ENCODE assay signal across 7 mouse cellular contexts in the genomic region with DNA sequence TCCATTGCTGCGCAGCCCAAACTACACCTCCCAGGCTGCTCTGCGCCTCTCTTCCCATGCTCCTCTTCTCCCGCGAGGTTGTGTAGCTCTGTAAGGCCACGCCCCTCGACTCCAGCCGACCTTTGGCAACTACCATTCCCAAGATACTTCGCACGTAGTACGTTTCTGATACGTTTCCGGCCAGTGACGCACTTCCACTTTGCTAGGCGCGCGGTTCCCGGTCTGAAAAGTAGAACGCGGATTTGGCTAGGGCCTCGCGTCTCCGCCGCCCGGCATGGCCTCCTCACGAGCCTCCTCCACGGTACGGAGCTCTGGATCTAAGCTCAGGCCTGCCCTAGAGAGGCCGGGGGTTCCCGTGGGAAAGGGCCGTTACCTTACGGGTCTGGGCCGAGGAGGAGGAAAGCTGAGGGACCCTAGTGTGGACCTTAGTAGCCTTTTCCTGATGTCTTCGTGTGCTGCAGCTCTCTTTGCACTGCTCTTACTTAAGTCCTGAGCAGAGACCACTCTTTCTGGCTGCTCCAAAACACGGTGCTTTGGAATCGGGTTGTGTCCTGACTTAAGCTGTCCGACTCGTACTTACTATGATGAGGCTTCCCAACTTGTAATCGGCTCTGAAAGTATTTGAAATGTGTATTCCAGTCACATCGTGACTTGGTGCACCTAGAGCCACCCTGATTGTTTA. TPM values are rescaled to one million over a fixed set of nuclear protein-coding genes. Genes with fewer than 3 reads are reported as not detected.
DNase-seq lines count a peak whose midpoint lies in the region; ATAC-seq lines count a peak whose summit lies in the region.

Gene Cdc26 (minus strand): TSS at position 42 of the 682 bp plus-strand sequence.
Gene Prpf4 (plus strand): TSS at position 197 of the 682 bp plus-strand sequence.

- H3K9ac ChIP-seq in intestine, embryonic 16.5 days (ENCODE audit: low read depth, low read length), result peak within 1 kb of the TSS; percentile 90
- H3K9ac ChIP-seq in midbrain, embryonic 11.5 days (ENCODE audit: low read length), result peak within 1 kb of the TSS; percentile 91

- intact Hi-C loops in left cerebral cortex, postnatal 36 days (cut with DNase I), result loop anchor here (2.0 to 5.0 kb wide), 3 partner anchors 48 to 201 kb away; partner anchors contain the start of genes Fkbp15, Hdhd3 and Slc31a1

- under 1% methylated on average over 39 of the region's 39 CpGs for WGBS in intestine, embryonic 16.5 days
- WGBS in midbrain, embryonic 11.5 days, result under 1% methylated on average over 39 of the region's 39 CpGs

- DNase-seq in adrenal gland, adult 8-10 months, result peak; percentile 99
- peak; percentile 94 for DNase-seq in embryo, embryonic 9.5 days (ENCODE audit: extremely low spot score)
- peak; percentile 85 to 97 for DNase-seq in gastrocnemius, postnatal 4 days (ENCODE audit: low spot score in 2 of 2)
- peak; percentile 96 to 98 for DNase-seq in left cerebral cortex, postnatal 36 days (ENCODE audit: low spot score in 2 of 2)
- peak; percentile 99 for DNase-seq in midbrain, embryonic 11.5 days (ENCODE audit: low spot score, missing footprints)
- DNase-seq in skeletal muscle tissue, adult 2 months (ENCODE audit: low read depth, low spot score), result peak; percentile 97

- H3K4me2 ChIP-seq in intestine, embryonic 16.5 days (ENCODE audit: low read depth, low read length), result peak within 1 kb of the TSS; percentile 79
- peak within 1 kb of the TSS; percentile 75 for H3K4me2 ChIP-seq in midbrain, embryonic 11.5 days

- peak within 1 kb of the TSS; percentile 70 for H3K4me3 ChIP-seq in intestine, embryonic 16.5 days (ENCODE audit: low read length)
- peak within 1 kb of the TSS; percentile 76 for H3K4me3 ChIP-seq in midbrain, embryonic 11.5 days (ENCODE audit: low read depth, low read length)

- peak; percentile 99 for ATAC-seq in intestine, embryonic 16.5 days
- ATAC-seq in midbrain, embryonic 11.5 days (ENCODE audit: low FRiP score), result peak; percentile 99

- peaks cover 18% of the 10 kb centered on the region for H3K4me1 ChIP-seq in intestine, embryonic 16.5 days (ENCODE audit: control insufficient read depth, insufficient read depth, low read length)
- peaks cover 13% of the 10 kb centered on the region for H3K4me1 ChIP-seq in midbrain, embryonic 11.5 days (ENCODE audit: control insufficient read depth, insufficient read depth, low read length)

- no peaks in the 10 kb centered on the region for H3K9me3 ChIP-seq in intestine, embryonic 16.5 days (ENCODE audit: control insufficient read depth, low read length)
- H3K9me3 ChIP-seq in midbrain, embryonic 11.5 days (ENCODE audit: control insufficient read depth, low read length), result no peaks in the 10 kb centered on the region

- peaks cover 8% of the 10 kb centered on the region for H3K36me3 ChIP-seq in intestine, embryonic 16.5 days (ENCODE audit: control insufficient read depth, insufficient read depth, low read length)
- peaks cover 4% of the 10 kb centered on the region; the same call in 1 of the 2 replicates for H3K36me3 ChIP-seq in midbrain, embryonic 11.5 days (ENCODE audit: control insufficient read depth, insufficient read depth, low read length)

- H3K27ac ChIP-seq in intestine, embryonic 16.5 days (ENCODE audit: low read length), result peak within 1 kb of the TSS; percentile 88
- peak within 1 kb of the TSS; percentile 57; the same call in 1 of the 2 replicates for H3K27ac ChIP-seq in midbrain, embryonic 11.5 days (ENCODE audit: low read depth, low read length)

- H3K27me3 ChIP-seq in intestine, embryonic 16.5 days (replicated peaks; ENCODE audit: control insufficient read depth, insufficient read depth, low read length), result no peaks in the 10 kb centered on the region
- H3K27me3 ChIP-seq in midbrain, embryonic 11.5 days (ENCODE audit: control insufficient read depth, insufficient read depth, low read length), result no peaks in the 10 kb centered on the region

RNA-seq across cellular contexts. Expression of gene Cdc26, which starts in this region (rescaled TPM):
- 10 to 100 TPM; 74.3 to 90.8 (median 78.5) TPM for total RNA-seq in adrenal gland, adult 8-10 months (2022)
- 10 to 100 TPM; 71.3 to 78.6 TPM for total RNA-seq in gastrocnemius, postnatal 4 days (2021)
- 106 and 122 TPM in 2 replicates for polyA plus RNA-seq in intestine, embryonic 16.5 days (2015; fragmentation: Nextera tagmentation; extraction: Ambion mirVana)
- total RNA-seq in left cerebral cortex, postnatal 36 days (2021), result 10 to 100 TPM; 44.0 to 44.1 TPM
- 176 and 178 TPM in 2 replicates for polyA plus RNA-seq in midbrain, embryonic 11.5 days (2014; fragmentation: Nextera tagmentation; extraction: Ambion mirVana)

RNA-seq across cellular contexts. Expression of gene Prpf4, which starts in this region (rescaled TPM):
- total RNA-seq in adrenal gland, adult 8-10 months (2022), result 10 to 100 TPM; 28.6 to 37.7 (median 31.1) TPM
- total RNA-seq in gastrocnemius, postnatal 4 days (2021), result 10 to 100 TPM; 14.0 to 15.0 TPM
- 14.3 and 15.9 TPM in 2 replicates for polyA plus RNA-seq in intestine, embryonic 16.5 days (2015; fragmentation: Nextera tagmentation; extraction: Ambion mirVana)
- 10 to 100 TPM; 12.1 to 12.4 TPM for total RNA-seq in left cerebral cortex, postnatal 36 days (2021)
- 28.0 and 29.9 TPM in 2 replicates for polyA plus RNA-seq in midbrain, embryonic 11.5 days (2014; fragmentation: Nextera tagmentation; extraction: Ambion mirVana)

Comparison
In these comparisons a context has a peak if more than half of its experiments do, and no peak if none do; other contexts are left out.
1. Peak in every context shown above with its lines: DNase-seq, ATAC-seq, H3K4me3 ChIP-seq and H3K27ac ChIP-seq.